ENCODE assay signal across 22 mouse cellular contexts in the genomic region with DNA sequence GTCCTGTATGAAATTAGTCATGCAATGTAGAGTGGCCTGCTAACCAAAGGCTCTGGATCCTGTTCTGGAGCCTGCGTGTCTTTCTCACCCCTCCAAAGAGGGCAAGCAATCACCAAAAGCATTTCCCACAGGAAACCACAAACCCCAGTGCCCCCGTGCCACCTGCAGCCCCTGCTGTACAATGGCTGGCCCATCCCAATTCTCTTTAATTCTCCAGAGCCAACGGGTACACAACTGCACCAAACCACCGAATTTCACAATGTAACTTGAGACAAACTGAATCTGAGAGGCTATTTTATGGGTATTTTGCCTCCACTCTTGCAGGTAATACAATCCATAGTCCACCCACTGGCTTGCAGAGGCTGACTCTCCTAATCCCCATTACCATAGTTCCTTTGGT. TPM values are rescaled to one million over a fixed set of nuclear protein-coding genes. Genes with fewer than 3 reads are reported as not detected.
DNase-seq lines count a peak whose midpoint lies in the region; ATAC-seq and TF ChIP-seq lines count a peak whose summit lies in the region.
"Had no signal": no experiment of that assay in that cellular context is flagged by ENCODE, and none has a peak within 500 bp of the region (broad histone marks: within the 10 kb centered on the region; RNA-seq: fewer than 3 reads in every experiment).

No protein-coding gene starts in this region.

- no peak for TF ChIP-seq POLR2A in myocyte (IDR thresholded peaks at IDR 0.05; ENCODE audit: insufficient read length, low read depth)

- no peak overlapping the region for H3K27ac ChIP-seq in embryonic facial prominence, embryonic 14.5 days (replicated peaks; ENCODE audit: low read depth, low read length)
- H3K27ac ChIP-seq: embryonic facial prominence, embryonic 13.5 days; forebrain, embryonic 13.5 days; hindbrain, embryonic 13.5 days; hindbrain, postnatal 0 days had no signal

- WGBS in embryonic facial prominence, embryonic 14.5 days = 22% methylated on average over 4 of the region's 4 CpGs

- H3K4me3 ChIP-seq in C2C12 (ENCODE audit: insufficient read depth, poor library complexity, severe bottlenecking) (no peak overlapping the region), myocyte (no peak overlapping the region)
- no peak overlapping the region for H3K4me3 ChIP-seq in embryonic facial prominence, embryonic 14.5 days (ENCODE audit: low read depth, low read length)
- H3K4me3 ChIP-seq: embryonic facial prominence, embryonic 13.5 days; forebrain, embryonic 13.5 days; hindbrain, embryonic 13.5 days had no signal

- H3K36me3 ChIP-seq in C2C12 (ENCODE audit: control insufficient read depth, insufficient read depth) (no peaks in the 10 kb centered on the region), myocyte (ENCODE audit: control insufficient read depth, insufficient read depth) (no peaks in the 10 kb centered on the region)
- no peaks in the 10 kb centered on the region for H3K36me3 ChIP-seq in embryonic facial prominence, embryonic 14.5 days (ENCODE audit: control insufficient read depth, insufficient read depth, low read length)
- H3K36me3 ChIP-seq: embryonic facial prominence, embryonic 13.5 days; hindbrain, embryonic 13.5 days had no signal

- no peak overlapping the region for H3K4me2 ChIP-seq in embryonic facial prominence, embryonic 14.5 days (ENCODE audit: low read depth, low read length)
- peak overlapping the region; percentile 22 for H3K4me2 ChIP-seq in myocyte (ENCODE audit: low read depth)
- H3K4me2 ChIP-seq: embryonic facial prominence, embryonic 13.5 days; forebrain, embryonic 13.5 days; hindbrain, embryonic 13.5 days had no signal

- no peak overlapping the region for H3ac ChIP-seq in C2C12 (ENCODE audit: control insufficient read depth, insufficient read length, low read depth)
- no peak overlapping the region for H3ac ChIP-seq in myocyte (ENCODE audit: control insufficient read depth, insufficient read length)

- no peak for TF ChIP-seq CTCF in C2C12 (IDR thresholded peaks at IDR 0.05; ENCODE audit: control insufficient read depth, insufficient read depth, insufficient read length)

- H3K9me3 ChIP-seq in embryonic facial prominence, embryonic 14.5 days (ENCODE audit: control insufficient read depth, low read length) = no peaks in the 10 kb centered on the region
- H3K9me3 ChIP-seq: embryonic facial prominence, embryonic 13.5 days; forebrain, embryonic 13.5 days; hindbrain, embryonic 13.5 days had no signal

- H3K9ac ChIP-seq in embryonic facial prominence, embryonic 14.5 days (ENCODE audit: low read depth, low read length) = no peak overlapping the region
- H3K9ac ChIP-seq: embryonic facial prominence, embryonic 13.5 days; forebrain, embryonic 13.5 days; forebrain, postnatal 0 days; hindbrain, embryonic 13.5 days had no signal

- no peak for ATAC-seq in embryonic facial prominence, embryonic 14.5 days (ENCODE audit: low read depth)
- ATAC-seq: activated CD4-positive, CD25-positive, alpha-beta regulatory T cell, adult 4 months; forebrain, embryonic 13.5 days; forebrain, postnatal 0 days; hindbrain, postnatal 0 days; Patski had no signal

- peaks cover 9% of the 10 kb centered on the region for H3K79me2 ChIP-seq in C2C12 (ENCODE audit: control insufficient read depth, insufficient read depth)
- peaks cover 12% of the 10 kb centered on the region for H3K79me2 ChIP-seq in myocyte (ENCODE audit: control insufficient read depth, insufficient read depth)

- no peaks in the 10 kb centered on the region for H3K79me3 ChIP-seq in C2C12 (ENCODE audit: low read depth)

- peak; percentile 27 for DNase-seq in 3134 (ENCODE audit: extremely low read depth, insufficient read length, low spot score)
- peak; percentile 54 for DNase-seq in embryonic facial prominence, embryonic 14.5 days (ENCODE audit: low spot score)
- no peak for DNase-seq in spleen, postnatal 10 days (ENCODE audit: low spot score in 2 of 2)
- no peak for DNase-seq in cerebellum, adult 11-12 months
- DNase-seq: adrenal gland, postnatal 14 days; B cell, adult 2 months; cerebellum, adult 18-20 months; cerebellum, adult 9-11 months; cerebellum, postnatal 36 days; forebrain, postnatal 0 days; gastrocnemius, postnatal 14 days; heart, postnatal 10 days; heart, postnatal 4 days had no signal

- peaks cover 14% of the 10 kb centered on the region for H3K4me1 ChIP-seq in embryonic facial prominence, embryonic 14.5 days (ENCODE audit: control insufficient read depth, insufficient read depth, low read length)

- H3K27me3 ChIP-seq in C2C12 (ENCODE audit: control insufficient read depth, insufficient read depth, insufficient read length) (no peaks in the 10 kb centered on the region), myocyte (ENCODE audit: control insufficient read depth, insufficient read depth, insufficient read length) (no peaks in the 10 kb centered on the region)
- H3K27me3 ChIP-seq in embryonic facial prominence, embryonic 14.5 days (replicated peaks; ENCODE audit: control insufficient read depth, insufficient read depth, low read length) = peaks cover 4% of the 10 kb centered on the region; the same call in 1 of the 2 replicates
- H3K27me3 ChIP-seq: Patski had no signal

TF ChIP-seq in C2C12, 6 proteins besides CTCF, POLR2A, EP300 and RAD21:
- TF ChIP-seq MYOD1 (IDR thresholded peaks at IDR 0.05; ENCODE audit: control insufficient read depth, insufficient read length, low read depth) (peak; percentile 61), MAX (IDR thresholded peaks at IDR 0.05) (no peak), CEBPB (IDR thresholded peaks at IDR 0.05; ENCODE audit: low read depth) (peak; percentile 62)

TF ChIP-seq in myocyte, 11 proteins besides CTCF, POLR2A, EP300 and RAD21:
- TF ChIP-seq SRF (IDR thresholded peaks at IDR 0.05; ENCODE audit: control insufficient read depth, insufficient read length, low read depth) (peak; percentile 26), E2F4 (IDR thresholded peaks at IDR 0.05; ENCODE audit: insufficient read depth) (no peak), TCF12 (IDR thresholded peaks at IDR 0.05; ENCODE audit: insufficient read depth, poor library complexity, severe bottlenecking) (peak; percentile 41), MAX (IDR thresholded peaks at IDR 0.05; ENCODE audit: low read depth) (no peak), MYOG (IDR thresholded peaks at IDR 0.05; ENCODE audit: control insufficient read depth in 1 of 3, insufficient read depth in 1 of 3, insufficient read length in 2 of 3, low read depth in 2 of 3) (peak in 2 of 3 experiments; percentile 44 to 83), MYOD1 (IDR thresholded peaks at IDR 0.05; ENCODE audit: control insufficient read depth in 1 of 3, insufficient read length in 2 of 3, low read depth in 2 of 3) (peak in 2 of 3 experiments; percentile 65 to 82), POLR2AphosphoS2 (IDR thresholded peaks at IDR 0.05; ENCODE audit: insufficient read length, low read depth) (no peak), REST (IDR thresholded peaks at IDR 0.05; ENCODE audit: insufficient read depth, insufficient read length) (no peak), CEBPB (IDR thresholded peaks at IDR 0.05; ENCODE audit: insufficient read depth, poor library complexity, severe bottlenecking) (peak; percentile 86), TCF3 (IDR thresholded peaks at IDR 0.05; ENCODE audit: insufficient read length, low read depth) (peak; percentile 42), USF1 (IDR thresholded peaks at IDR 0.05; ENCODE audit: low read depth) (no peak)

RNA-seq across cellular contexts. Expression of gene Six1, which starts 22.4 kb away (rescaled TPM):
- polyA plus RNA-seq in C2C12 (2012; fragmentation: generic; extraction: Trizol) = 72.4 TPM
- polyA plus RNA-seq in embryonic facial prominence, embryonic 14.5 days (2014; fragmentation: Nextera tagmentation; extraction: Ambion mirVana) = 46.5 and 53.9 TPM in 2 replicates
- 71.7 TPM for polyA plus RNA-seq in myocyte (2012; fragmentation: generic; extraction: Trizol)
- polyA plus RNA-seq: activated CD4-positive, CD25-positive, alpha-beta regulatory T cell, adult 4 months; intestine, embryonic 14.5 days had no signal

Comparison
In these comparisons a context has a peak if more than half of its experiments do, and no peak if none do; other contexts are left out.
1. DNase-seq: peak in 3134 (single experiment) and embryonic facial prominence, embryonic 14.5 days (single experiment); none in spleen, postnatal 10 days (0 of 2) and cerebellum, adult 11-12 months (single experiment).